Mouse (Mus musculus): ENCODE measurements around the gene Gpatch2l. TPM values are rescaled to one million over a fixed set of nuclear protein-coding genes. Genes with fewer than 3 reads are reported as not detected.
A peak's percentile ranks its signal among the peaks of the same experiment; 100 is the strongest.

Gene Gpatch2l
- total and polyA plus RNA-seq, 2 experiments from 2014 or later, result 23.7 to 29.3 TPM

DNA sequence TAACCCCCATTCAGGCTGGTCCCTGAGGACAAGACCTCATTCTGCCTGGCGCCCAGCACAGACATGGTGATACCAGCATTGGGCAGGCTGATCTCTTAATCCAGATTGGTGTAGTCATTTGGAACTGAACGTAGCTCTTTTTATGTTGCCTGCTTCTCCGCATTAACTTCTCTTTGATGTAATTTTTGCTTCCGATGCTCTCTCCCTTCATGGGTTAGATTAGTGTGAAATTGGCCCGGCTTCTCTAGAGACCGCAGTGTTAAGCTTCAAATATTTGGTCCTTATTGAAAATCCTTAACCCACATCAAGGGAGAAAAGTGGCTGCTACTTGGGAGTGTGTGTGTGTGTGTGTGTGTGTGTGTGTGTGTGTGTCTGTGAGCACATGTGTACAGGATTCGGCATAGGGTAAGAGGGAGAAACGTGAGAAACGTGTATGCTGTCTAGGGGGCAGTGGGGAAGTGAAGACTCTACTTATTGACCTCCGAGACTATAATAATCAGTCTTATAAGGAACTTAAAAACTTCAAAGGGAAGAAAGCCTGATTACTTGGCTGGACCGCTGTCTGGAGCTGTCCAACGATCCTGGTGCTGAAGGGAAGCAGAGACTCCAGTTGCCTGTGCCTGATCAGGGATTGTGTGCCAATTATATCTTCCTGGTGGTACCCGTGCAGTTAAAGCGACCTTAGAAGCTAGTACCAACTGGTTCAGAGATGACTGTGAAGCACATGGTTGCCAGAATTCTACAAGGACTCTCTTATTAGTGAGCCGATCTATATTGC is 28.8 kb upstream of the Gpatch2l start:
- TF ChIP-seq CTCF (IDR thresholded peaks at IDR 0.05), result no peak
- H3K27me3 ChIP-seq (ENCODE audit: insufficient read depth, low read length), result peaks cover 12% of the 10 kb centered on the region
- H3K9me3 ChIP-seq (ENCODE audit: low read length), result no peaks in the 10 kb centered on the region
- DNase-seq (ENCODE audit: low spot score) (peak; percentile 45), ATAC-seq (ENCODE audit: low FRiP score) (no peak)
- no peak overlapping the region for H3K27ac ChIP-seq (ENCODE audit: low read depth, low read length)
- 23% methylated on average over 15 of the region's 15 CpGs for WGBS
- no peak overlapping the region for H3K9ac ChIP-seq (replicated peaks; ENCODE audit: low read length, poor library complexity, severe bottlenecking)
- no peaks in the 10 kb centered on the region for H3K36me3 ChIP-seq (ENCODE audit: insufficient read depth, low read length)
- peaks cover 7% of the 10 kb centered on the region; the same call in 1 of the 2 replicates for H3K4me1 ChIP-seq (ENCODE audit: insufficient read depth, low read length)
- H3K4me2 ChIP-seq (ENCODE audit: low read depth, low read length, poor library complexity, severe bottlenecking), result no peak overlapping the region
- H3K4me3 ChIP-seq (ENCODE audit: low read depth, low read length), result no peak overlapping the region

GRCm38 (mm10) chr12:86214201-86214600 is 27.5 kb upstream of the Gpatch2l start:
- WGBS, result 8% methylated on average over 24 of the region's 24 CpGs
- no peak overlapping the region for H3K9ac ChIP-seq (replicated peaks; ENCODE audit: low read length, poor library complexity, severe bottlenecking)

GRCm38 (mm10) chr12:86216687-86217421 is 24.8 kb upstream of the Gpatch2l start:
- peak; percentile 22 for DNase-seq (ENCODE audit: low spot score)
- Histone ChIP-seq H3K4me2 (ENCODE audit: low read depth, low read length, poor library complexity, severe bottlenecking) (peak overlapping the region; percentile 51), H3K9ac (replicated peaks; ENCODE audit: low read length, poor library complexity, severe bottlenecking) (peak overlapping the region; percentile 40), H3K36me3 (ENCODE audit: insufficient read depth, low read length) (no peaks in the 10 kb centered on the region), H3K4me3 (ENCODE audit: low read depth, low read length) (peak overlapping the region; percentile 27), H3K27me3 (ENCODE audit: insufficient read depth, low read length) (peaks cover 7% of the 10 kb centered on the region), H3K4me1 (ENCODE audit: insufficient read depth, low read length) (peaks cover 7% of the 10 kb centered on the region), H3K27ac (ENCODE audit: low read depth, low read length) (no peak overlapping the region), H3K9me3 (ENCODE audit: low read length) (no peaks in the 10 kb centered on the region)
- WGBS, result 3% methylated on average over 22 of the region's 22 CpGs
- peak; percentile 28; the same call in 1 of the 2 replicates for ATAC-seq (ENCODE audit: low FRiP score)
- no peak for TF ChIP-seq CTCF (IDR thresholded peaks at IDR 0.05)

More at GRCm38 (mm10) chr12:86214201-86214600, 27.5 kb upstream of the Gpatch2l start:
- ATAC-seq (ENCODE audit: low FRiP score) (no peak), DNase-seq (ENCODE audit: low spot score) (peak; percentile 17)
- Histone ChIP-seq H3K9me3 (ENCODE audit: low read length) (no peaks in the 10 kb centered on the region), H3K4me1 (ENCODE audit: insufficient read depth, low read length) (peaks cover 7% of the 10 kb centered on the region; the same call in 1 of the 2 replicates), H3K27ac (ENCODE audit: low read depth, low read length) (no peak overlapping the region), H3K4me3 (ENCODE audit: low read depth, low read length) (0 out of 2 replicates have a peak overlapping the region, but pooled peaks have one; percentile 8), H3K27me3 (ENCODE audit: insufficient read depth, low read length) (peaks cover 7% of the 10 kb centered on the region), H3K4me2 (ENCODE audit: low read depth, low read length, poor library complexity, severe bottlenecking) (peak overlapping the region; percentile 26), H3K36me3 (ENCODE audit: insufficient read depth, low read length) (no peaks in the 10 kb centered on the region)
- no peak for TF ChIP-seq CTCF (IDR thresholded peaks at IDR 0.05)

DNA sequence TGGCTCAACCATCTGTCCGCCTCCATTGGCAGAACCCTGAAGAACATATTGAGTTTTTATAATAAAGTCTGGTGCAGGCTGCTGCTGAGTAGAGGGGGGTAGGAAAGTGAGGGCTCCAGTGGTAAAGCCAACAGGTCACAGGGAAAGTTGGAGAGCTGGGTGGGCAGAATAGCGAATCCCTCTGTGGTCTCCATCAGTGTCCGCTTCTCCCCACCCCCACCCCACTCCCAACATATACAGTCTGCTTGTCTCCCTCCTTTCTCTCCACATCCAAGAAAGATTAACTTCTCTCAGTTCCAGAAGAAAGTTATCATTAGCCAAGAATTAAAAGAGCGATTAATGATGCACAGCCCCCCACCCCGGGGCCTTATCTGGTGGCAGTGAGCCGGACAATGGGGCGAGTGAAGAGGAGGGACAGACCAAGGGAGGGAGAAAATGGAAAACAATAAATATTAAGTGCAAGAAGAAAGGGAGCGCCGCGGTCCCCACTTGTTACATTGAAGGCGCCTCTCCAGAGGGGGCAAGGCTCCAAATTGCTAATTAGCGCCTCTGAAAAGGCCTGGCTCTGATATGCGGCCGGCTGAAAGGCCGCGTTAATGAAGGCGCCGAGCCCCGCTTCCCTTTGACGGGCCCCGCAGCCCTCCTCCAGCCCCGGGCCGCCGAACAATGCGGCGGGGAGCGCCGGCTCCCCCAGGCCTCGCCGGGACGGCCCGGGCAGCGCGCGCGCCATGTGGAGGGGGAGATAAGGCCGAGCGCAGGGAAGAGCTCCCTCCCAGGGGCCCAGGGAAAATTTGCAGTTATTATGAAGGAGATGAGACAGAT is 21.2 kb upstream of the Gpatch2l start:
- DNase-seq (ENCODE audit: low spot score) (peak; percentile 39), ATAC-seq (ENCODE audit: low FRiP score) (no peak)
- Histone ChIP-seq H3K27ac (ENCODE audit: low read depth, low read length) (no peak overlapping the region), H3K4me3 (ENCODE audit: low read depth, low read length) (peak overlapping the region; percentile 35), H3K9ac (replicated peaks; ENCODE audit: low read length, poor library complexity, severe bottlenecking) (peak overlapping the region; percentile 50), H3K4me1 (ENCODE audit: insufficient read depth, low read length) (peaks cover 4% of the 10 kb centered on the region; the same call in 1 of the 2 replicates), H3K36me3 (ENCODE audit: insufficient read depth, low read length) (no peaks in the 10 kb centered on the region), H3K9me3 (ENCODE audit: low read length) (no peaks in the 10 kb centered on the region), H3K27me3 (ENCODE audit: insufficient read depth, low read length) (no peaks in the 10 kb centered on the region; the same call in 1 of the 2 replicates), H3K4me2 (ENCODE audit: low read depth, low read length, poor library complexity, severe bottlenecking) (peak overlapping the region; percentile 84)
- WGBS, result 6% methylated on average over 38 of the region's 38 CpGs
- no peak for TF ChIP-seq CTCF (IDR thresholded peaks at IDR 0.05)

- Histone ChIP-seq H3K4me2 (ENCODE audit: low read depth, low read length, poor library complexity, severe bottlenecking) (peak overlapping the region; percentile 84), H3K36me3 (ENCODE audit: insufficient read depth, low read length) (no peaks in the 10 kb centered on the region), H3K9ac (replicated peaks; ENCODE audit: low read length, poor library complexity, severe bottlenecking) (no peak overlapping the region), H3K4me1 (ENCODE audit: insufficient read depth, low read length) (peaks cover 4% of the 10 kb centered on the region; the same call in 1 of the 2 replicates), H3K4me3 (ENCODE audit: low read depth, low read length) (peak overlapping the region; percentile 35; the same call in 1 of the 2 replicates), H3K27me3 (ENCODE audit: insufficient read depth, low read length) (no peaks in the 10 kb centered on the region), H3K9me3 (ENCODE audit: low read length) (no peaks in the 10 kb centered on the region), H3K27ac (ENCODE audit: low read depth, low read length) (no peak overlapping the region)
- 41% methylated on average over 16 of the region's 16 CpGs for WGBS
- no peak for DNase-seq (ENCODE audit: low spot score)
- no peak for ATAC-seq (ENCODE audit: low FRiP score)
- no peak for TF ChIP-seq CTCF (IDR thresholded peaks at IDR 0.05)
These were observed 20.5 kb upstream of the Gpatch2l start for GRCm38 (mm10) chr12:86221074-86221703.

Data from midbrain, postnatal 0 days (tissue).